Mouse (Mus musculus): ENCODE results near the gene Ifitm6. TPM values are rescaled to one million over a fixed set of nuclear protein-coding genes. Genes with fewer than 3 reads are reported as not detected.
A peak's percentile ranks its signal among the peaks of the same experiment; 100 is the strongest.
"Not testable (repeated sequence)": the region's sequence is repeated elsewhere in the genome, so short reads cannot be mapped to it uniquely, and the experiment has no call there.

Gene Ifitm6
- total RNA-seq, 2 experiments from 2014 or later: not detected

GRCm38 (mm10) chr7:140971479-140972171 is 46.1 kb downstream of the Ifitm6 start:
- peak; percentile 64 to 74 for DNase-seq

GRCm38 (mm10) chr7:140970931-140971330 is 46.8 kb downstream of the Ifitm6 start:
- no peak for DNase-seq

DNA sequence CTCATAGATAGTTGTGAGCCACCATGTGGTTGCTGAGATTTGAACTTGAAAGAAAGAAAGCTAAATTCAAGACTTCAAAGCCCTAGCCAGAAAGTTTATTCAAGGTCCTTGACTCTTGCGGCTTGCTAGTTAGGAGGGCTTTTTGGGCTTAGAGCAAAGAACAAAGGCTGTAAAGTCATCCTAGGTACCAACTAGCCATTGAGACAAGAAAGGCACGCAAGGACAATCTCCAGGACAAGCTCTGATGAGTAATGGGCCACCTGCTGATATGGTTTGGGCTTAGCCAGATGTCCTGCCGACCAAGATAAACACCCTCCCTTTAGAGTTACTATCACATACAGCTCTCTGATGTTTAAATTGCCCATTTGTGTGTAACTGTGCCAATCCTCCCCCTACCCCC is 49.0 kb downstream of the Ifitm6 start:
- DNase-seq: not testable (repeated sequence)

DNA sequence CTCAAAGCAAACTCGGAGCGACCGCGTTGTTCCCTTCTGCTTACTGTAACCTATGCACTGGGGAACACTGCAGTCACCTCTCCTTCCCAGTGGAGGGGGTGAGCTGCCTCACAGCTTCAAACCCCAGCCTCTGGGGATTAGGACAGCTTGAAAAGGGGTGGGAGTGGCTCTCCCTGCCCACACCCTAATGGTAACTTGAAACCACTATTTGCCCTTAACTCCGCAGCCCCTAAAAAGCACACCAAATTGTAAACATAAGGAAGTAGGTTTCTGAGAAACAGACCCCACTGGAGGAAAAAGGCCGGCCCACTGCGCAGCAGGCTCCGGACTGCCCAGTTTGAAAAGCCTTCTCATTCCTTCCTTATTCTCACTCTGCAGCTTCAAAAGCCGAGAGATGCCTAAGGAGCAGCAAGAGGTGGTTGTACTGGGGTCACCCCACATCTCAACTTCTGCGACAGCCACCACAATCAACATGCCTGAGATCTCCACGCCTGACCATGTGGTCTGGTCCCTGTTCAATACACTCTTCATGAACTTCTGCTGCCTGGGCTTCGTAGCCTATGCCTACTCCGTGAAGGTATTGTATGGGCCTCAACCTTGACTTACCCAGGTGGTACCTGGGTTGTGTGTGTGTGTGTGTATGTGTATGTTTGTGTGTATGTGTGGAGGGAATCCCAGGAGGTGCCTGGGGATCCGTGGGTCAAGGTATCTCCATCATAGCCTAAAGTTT is 49.7 kb downstream of the Ifitm6 start:
- DNase-seq: no peak

- no peak for DNase-seq
Observed at GRCm38 (mm10) chr7:140966921-140967320, 50.8 kb downstream of the Ifitm6 start, which contains the start of gene Ifitm1. Gene Ifitm1 (plus strand): TSS chr7:140967221.

Other genes with a start within 250 kb of the Ifitm6 start
- not detected for gene Syce1, start 230.1 kb downstream of the Ifitm6 start, total RNA-seq (2021)
- under 1 TPM; 0.20 to 0.41 TPM for gene Zfp941, start 195.7 kb downstream of the Ifitm6 start, total RNA-seq (2021)
- gene Urah, start 182.9 kb downstream of the Ifitm6 start, total RNA-seq (2021): 1 to 10 TPM in 1 of 2 experiments, under 1 TPM in 1; 0.77 to 2.4 TPM
- 10 to 100 TPM; 30.5 to 32.9 TPM for gene Scgb1c1, start 172.4 kb downstream of the Ifitm6 start, total RNA-seq (2021)
- not detected for gene Odf3, start 170.1 kb downstream of the Ifitm6 start, total RNA-seq (2021)
- not detected for gene Gm45785, start 161.6 kb downstream of the Ifitm6 start, total RNA-seq (2021)
- 10 to 100 TPM; 18.4 to 21.2 TPM for gene Ric8a, start 161.0 kb downstream of the Ifitm6 start, total RNA-seq (2021)
- 1 to 10 TPM; 9.2 TPM for gene Bet1l, start 160.3 kb downstream of the Ifitm6 start, total RNA-seq (2021)
- 10 to 100 TPM; 76.5 to 84.0 TPM for gene Psmd13, start 136.0 kb downstream of the Ifitm6 start, total RNA-seq (2021)
- 10 to 100 TPM; 61.9 to 69.3 TPM for gene Sirt3, start 135.6 kb downstream of the Ifitm6 start, total RNA-seq (2021)
- 1,000 to 10,000 TPM; 3,201 to 3,214 TPM for gene Cox8b, start 117.5 kb downstream of the Ifitm6 start, total RNA-seq (2021)
- gene Nlrp6, start 97.0 kb downstream of the Ifitm6 start, total RNA-seq (2021): not detected
- 1 to 10 TPM; 3.5 to 4.3 TPM for gene Pgghg, start 76.5 kb downstream of the Ifitm6 start, total RNA-seq (2021)
- gene Ifitm5, start 67.6 kb downstream of the Ifitm6 start, total RNA-seq (2021): under 1 TPM in 1 of 2 experiments, not detected in 1; 0.46 TPM
- not detected for gene Gm45717, start 62.0 kb downstream of the Ifitm6 start, total RNA-seq (2021)
- 10 to 100 TPM; 98.8 to 99.4 TPM for gene Ifitm2, start 61.9 kb downstream of the Ifitm6 start, total RNA-seq (2021)
- 1 to 10 TPM; 2.6 to 8.3 TPM for gene Ifitm1, start 50.7 kb downstream of the Ifitm6 start, total RNA-seq (2021)
- gene Ifitm3, start 7.2 kb downstream of the Ifitm6 start, total RNA-seq (2021): 100 to 1,000 TPM in 1 of 2 experiments, 10 to 100 TPM in 1; 94.8 to 129 TPM
- gene Gm17387, start 11.2 kb upstream of the Ifitm6 start, total RNA-seq (2021): not detected
- gene B4galnt4, start 43.2 kb upstream of the Ifitm6 start, total RNA-seq (2021): not detected
- gene Pkp3, start 60.3 kb upstream of the Ifitm6 start, total RNA-seq (2021): 1 to 10 TPM in 1 of 2 experiments, under 1 TPM in 1; 0.37 to 1.6 TPM
- 1 to 10 TPM; 4.2 to 4.7 TPM for gene Sigirr, start 82.6 kb upstream of the Ifitm6 start, total RNA-seq (2021)
- not detected for gene Ano9, start 99.9 kb upstream of the Ifitm6 start, total RNA-seq (2021)
- gene Ptdss2, start 104.5 kb upstream of the Ifitm6 start, total RNA-seq (2021): 10 to 100 TPM; 28.1 to 30.3 TPM
- gene Rnh1, start 154.9 kb upstream of the Ifitm6 start, total RNA-seq (2021): 10 to 100 TPM; 71.5 to 77.6 TPM
- 100 to 1,000 TPM in 1 of 2 experiments, 10 to 100 TPM in 1; 91.4 to 103 TPM for gene Hras, start 176.1 kb upstream of the Ifitm6 start, total RNA-seq (2021)
- gene Lrrc56, start 176.2 kb upstream of the Ifitm6 start, total RNA-seq (2021): 1 to 10 TPM; 2.0 to 3.4 TPM
- gene Lmntd2, start 196.2 kb upstream of the Ifitm6 start, total RNA-seq (2021): not detected
- under 1 TPM; 0.57 to 0.87 TPM for gene Rassf7, start 197.9 kb upstream of the Ifitm6 start, total RNA-seq (2021)
- 10 to 100 TPM; 33.7 to 34.8 TPM for gene Phrf1, start 210.9 kb upstream of the Ifitm6 start, total RNA-seq (2021)
- 1 to 10 TPM; 2.3 to 3.1 TPM for gene Irf7, start 248.6 kb upstream of the Ifitm6 start, total RNA-seq (2021)

All from heart, adult 18-20 months (tissue).